Mouse (Mus musculus) heart, postnatal 0 days (tissue): ENCODE data around the gene Eral1. TPM values are rescaled to one million over a fixed set of nuclear protein-coding genes. Genes with fewer than 3 reads are reported as not detected.

Experiments used
- ATAC-seq: fragments of 200-750 bp; cut with Nextera tagmentation; 2 replicates; pipeline ENCODE4 v1.8.0; 2017; ENCODE audit warnings: low read depth, moderate number of reproducible peaks, moderate library complexity; ENCODE audit not compliant: insufficient read depth
- DNase-seq: peaks from one replicate; pipeline ENCODE4 v3.0.0-alpha.2; 2016; ENCODE audit warnings: low spot score
- H3K27ac ChIP-seq: fragments of 300-500 bp; sonication (generic); 2 replicates; pipeline ENCODE4 v1.5.1; 2014; ENCODE audit warnings: low read depth, mild to moderate bottlenecking
- H3K27me3 ChIP-seq: fragments of 300-500 bp; sonication (generic); 2 replicates; pipeline ENCODE4 v1.6.1; 2014; ENCODE audit warnings: low read length, mixed read lengths; ENCODE audit not compliant: control insufficient read depth, insufficient read depth
- H3K36me3 ChIP-seq: fragments of 300-500 bp; sonication (generic); replicated peaks from 2 replicates; pipeline ENCODE4 v1.6.1; 2014; ENCODE audit warnings: low read length, mixed read lengths; ENCODE audit not compliant: control insufficient read depth, insufficient read depth
- H3K4me1 ChIP-seq: fragments of 300-500 bp; sonication (generic); 2 replicates; pipeline ENCODE4 v1.6.1; 2014; ENCODE audit warnings: antibody characterized with exemption; ENCODE audit not compliant: control insufficient read depth, insufficient read depth
- H3K4me2 ChIP-seq: fragments of 300-500 bp; sonication (generic); 2 replicates; pipeline ENCODE4 v1.6.1; 2014; ENCODE audit warnings: low read depth, mild to moderate bottlenecking, low read length, moderate library complexity
- H3K4me3 ChIP-seq: fragments of 300-500 bp; sonication (generic); 2 replicates; pipeline ENCODE4 v1.5.1; 2014; ENCODE audit warnings: low read depth, low read length
- H3K9ac ChIP-seq: fragments of 300-500 bp; sonication (generic); replicated peaks from 2 replicates; pipeline ENCODE4 v1.6.1; 2014; ENCODE audit warnings: low read depth, low read length, mixed read lengths
- H3K9me3 ChIP-seq: fragments of 300-500 bp; sonication (generic); replicated peaks from 2 replicates; pipeline ENCODE4 v1.6.1; 2016; ENCODE audit warnings: low read length; ENCODE audit not compliant: control insufficient read depth
- CTCF ChIP-seq: IDR thresholded peaks from 2 replicates; pipeline ENCODE4 v1.5.1; 2016; ENCODE audit warnings: antibody characterized with exemption, control low read depth, low read depth
- EP300 ChIP-seq: IDR thresholded peaks from 2 replicates; pipeline ENCODE4 v1.6.1; 2016; ENCODE audit warnings: antibody characterized with exemption, low read depth
- WGBS: fragments of 180-500 bp; shearing (Covaris S2); extraction: QIAGEN DNeasy Blood & Tissue Kit; methylation state at CpG from one replicate; pipeline ENCODE4 v1.1.7; 2014; 5-methylcytosine and 5-hydroxymethylcytosine counted together
- polyA plus RNA-seq: library from polyadenylated mRNA; unstranded; fragments of >200 nt; fragmentation: Nextera tagmentation; extraction: Ambion mirVana; gene quantifications from 2 replicates; pipeline ENCODE4 v1.2.1, GENCODE M21; 2015
- total RNA-seq: library from RNA; depleted of rRNA; stranded (reverse); fragments of >200 nt; gene quantifications from 2 replicates; pipeline ENCODE4 v1.2.3, GENCODE M21; 2014; ENCODE audit warnings: low replicate concordance

Gene Eral1
- total and polyA plus RNA-seq, 2 experiments from 2014 or later = 19.7 to 33.5 TPM

DNA sequence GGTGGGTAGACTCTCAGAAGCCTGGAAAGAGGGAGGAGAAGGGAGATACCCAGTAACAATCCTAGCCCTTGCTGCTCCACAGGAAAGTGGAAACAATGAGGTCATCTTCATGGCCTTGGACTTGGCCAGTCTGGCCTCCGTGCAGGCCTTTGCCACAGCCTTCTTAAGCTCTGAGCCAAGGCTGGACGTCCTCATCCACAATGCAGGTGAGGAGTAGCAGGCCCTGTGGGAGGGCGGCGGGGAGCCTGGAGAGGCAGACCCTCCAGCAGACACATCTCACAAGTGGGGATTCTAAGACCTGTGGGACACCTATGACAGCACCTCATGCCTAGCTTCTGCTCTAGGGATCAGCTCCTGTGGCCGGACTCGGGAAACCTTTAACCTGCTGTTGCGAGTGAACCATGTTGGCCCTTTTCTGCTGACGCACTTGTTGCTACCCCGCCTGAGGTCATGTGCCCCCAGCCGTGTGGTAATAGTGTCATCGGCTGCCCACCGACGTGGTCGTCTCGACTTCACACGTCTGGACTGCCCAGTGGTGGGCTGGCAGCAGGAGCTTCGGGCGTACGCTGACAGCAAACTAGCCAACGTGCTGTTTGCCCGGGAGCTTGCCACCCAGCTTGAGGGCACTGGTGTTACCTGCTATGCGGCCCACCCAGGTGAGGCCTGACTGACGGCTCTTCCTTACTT lies 46.1 kb downstream of the Eral1 start:
- 91% methylated on average over 23 of the region's 23 CpGs for WGBS
- Histone ChIP-seq H3K27ac (no peak overlapping the region), H3K27me3 (no peaks in the 10 kb centered on the region), H3K4me2 (no peak overlapping the region), H3K9ac (no peak overlapping the region), H3K9me3 (no peaks in the 10 kb centered on the region), H3K36me3 (peaks cover 15% of the 10 kb centered on the region), H3K4me3 (no peak overlapping the region), H3K4me1 (peaks cover 13% of the 10 kb centered on the region)
- DNase-seq = no peak
- no peak for ATAC-seq
- TF ChIP-seq EP300 = no peak
- no peak for TF ChIP-seq CTCF

DNA sequence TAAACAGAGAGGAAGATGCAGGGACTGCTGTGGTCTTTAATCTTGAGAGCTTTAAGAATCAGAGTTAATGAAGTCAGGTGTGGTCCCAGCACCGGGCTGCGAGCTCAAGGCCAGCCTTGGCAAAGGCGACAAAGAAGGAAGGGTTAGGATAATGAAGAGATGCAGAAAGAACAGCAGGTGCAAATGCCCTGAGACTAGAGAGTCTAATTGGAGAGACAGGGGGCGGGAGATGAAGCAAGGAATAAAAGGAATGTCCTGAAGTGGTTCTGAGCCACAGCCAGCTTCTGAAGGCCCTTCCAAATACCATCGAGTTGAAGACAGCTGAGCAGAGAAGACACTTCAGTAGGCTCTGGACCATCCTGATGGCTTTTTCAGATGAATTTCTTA lies 47.4 kb downstream of the Eral1 start:
- peak overlapping the region; percentile 66 for H3K9ac ChIP-seq
- H3K27me3 ChIP-seq = no peaks in the 10 kb centered on the region
- no peak overlapping the region; the same call in 1 of the 2 replicates for H3K27ac ChIP-seq
- no peak for ATAC-seq
- DNase-seq = no peak
- H3K9me3 ChIP-seq = no peaks in the 10 kb centered on the region
- WGBS = 9% methylated on average over 5 of the region's 5 CpGs
- peaks cover 13% of the 10 kb centered on the region for H3K4me1 ChIP-seq
- H3K36me3 ChIP-seq = peaks cover 28% of the 10 kb centered on the region
- TF ChIP-seq EP300 (no peak), CTCF (no peak)
- H3K4me3 ChIP-seq = peak overlapping the region; percentile 68
- H3K4me2 ChIP-seq = peak overlapping the region; percentile 97

DNA sequence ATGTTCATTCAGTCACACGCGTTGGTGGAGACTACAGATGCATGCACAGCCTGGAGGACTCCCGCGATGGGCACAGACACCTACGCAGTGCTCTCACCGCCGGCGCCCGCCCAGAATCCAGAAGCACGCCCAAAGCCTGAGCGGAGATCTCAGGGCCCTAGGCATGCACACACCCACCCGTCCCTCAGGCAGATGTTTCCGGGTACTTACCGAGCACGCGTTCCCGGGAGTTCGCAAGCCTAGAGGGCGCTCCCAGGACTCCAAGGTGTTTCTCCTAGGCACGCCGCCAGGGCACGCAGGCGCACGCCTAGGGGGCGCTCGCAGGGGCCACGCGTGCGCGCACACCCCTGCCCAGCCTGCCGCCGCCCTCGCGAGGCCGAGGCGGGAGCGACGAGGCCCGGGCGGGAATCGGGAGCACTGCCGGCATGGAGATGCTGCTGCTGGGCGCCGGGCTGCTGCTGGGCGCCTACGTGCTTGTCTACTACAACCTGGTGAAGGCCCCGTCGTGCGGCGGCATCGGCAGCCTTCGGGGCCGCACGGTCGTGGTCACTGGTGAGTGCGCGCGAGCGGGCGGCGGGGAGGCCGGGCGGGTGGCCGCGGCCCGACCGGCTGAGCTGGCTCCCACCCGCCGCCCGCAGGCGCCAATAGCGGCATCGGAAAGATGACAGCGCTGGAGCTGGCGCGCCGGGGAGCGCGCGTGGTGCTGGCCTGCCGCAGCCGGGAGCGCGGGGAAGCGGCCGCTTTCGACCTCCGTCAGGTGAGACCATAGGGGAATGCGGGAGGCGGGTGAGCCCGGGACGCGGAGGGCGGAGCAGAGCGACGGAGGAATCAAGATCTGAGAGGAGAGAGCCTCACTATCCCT lies 48.0 kb downstream of the Eral1 start, which contains the start of gene Dhrs13:
Gene Dhrs13, plus strand, starts transcription at position 334 of the 862 bp plus-strand sequence.
- TF ChIP-seq CTCF = peak; percentile 73
- TF ChIP-seq EP300 = no peak
- peak; percentile 89 for DNase-seq
- Histone ChIP-seq H3K4me2 (peak within 1 kb of the TSS; percentile 97), H3K4me3 (peak within 1 kb of the TSS; percentile 68), H3K36me3 (peaks cover 34% of the 10 kb centered on the region), H3K9me3 (no peaks in the 10 kb centered on the region), H3K4me1 (peaks cover 13% of the 10 kb centered on the region), H3K27ac (peak within 1 kb of the TSS; percentile 66), H3K9ac (peak within 1 kb of the TSS; percentile 66), H3K27me3 (no peaks in the 10 kb centered on the region)
- ATAC-seq = peak; percentile 92
- WGBS = under 1% methylated on average over 95 of the region's 96 CpGs

DNA sequence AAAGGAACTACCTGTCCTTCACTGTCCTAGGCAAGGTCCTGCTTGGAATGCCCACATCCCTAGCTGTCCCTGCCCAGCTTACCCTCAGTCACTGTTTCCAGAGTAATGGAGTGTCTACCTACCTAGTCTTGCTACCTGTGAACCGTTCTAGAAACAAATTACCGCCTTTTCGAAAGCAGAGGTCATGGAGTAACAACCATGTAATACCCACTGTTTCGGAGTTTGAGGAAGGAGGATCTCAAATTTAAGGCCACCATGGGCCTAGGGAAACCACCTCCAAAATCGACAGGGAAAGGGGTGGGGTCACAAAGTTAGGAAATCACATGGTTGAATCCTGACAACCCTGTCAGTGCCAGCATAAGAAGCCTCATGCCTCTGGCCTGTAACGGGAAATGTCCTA lies 48.8 kb downstream of the Eral1 start:
- Histone ChIP-seq H3K36me3 (peaks cover 42% of the 10 kb centered on the region), H3K27me3 (no peaks in the 10 kb centered on the region), H3K4me2 (peak overlapping the region; percentile 97), H3K27ac (no peak overlapping the region), H3K4me3 (peak overlapping the region; percentile 68), H3K4me1 (peaks cover 13% of the 10 kb centered on the region), H3K9me3 (no peaks in the 10 kb centered on the region), H3K9ac (0 out of 2 replicates have a peak overlapping the region, but pooled peaks have one; percentile 66)
- WGBS = 43% methylated on average over 6 of the region's 6 CpGs
- no peak for ATAC-seq
- TF ChIP-seq CTCF = no peak
- TF ChIP-seq EP300 = no peak
- no peak for DNase-seq

DNA sequence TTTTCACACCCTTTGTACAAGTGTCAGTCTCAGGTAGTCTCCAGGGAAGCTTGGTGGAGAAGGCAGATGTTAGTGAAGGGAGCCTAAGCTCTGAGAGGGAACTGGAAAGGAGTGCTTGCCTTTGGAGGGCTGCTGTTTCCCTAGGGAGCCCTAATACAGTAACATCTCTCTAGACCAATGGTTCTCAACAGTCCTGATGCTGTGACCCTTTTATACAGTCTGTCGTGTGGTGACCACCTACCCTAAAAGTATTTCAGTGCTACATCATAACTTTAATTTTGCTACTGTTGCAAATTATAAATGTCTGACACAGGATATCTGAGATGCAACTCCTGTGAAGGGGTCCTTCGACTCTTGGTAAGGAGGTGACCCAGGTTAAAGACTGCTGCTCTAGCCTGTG lies 49.6 kb downstream of the Eral1 start:
- H3K9me3 ChIP-seq = no peaks in the 10 kb centered on the region
- no peak for DNase-seq
- 70% methylated on average over 2 of the region's 2 CpGs for WGBS
- peaks cover 13% of the 10 kb centered on the region for H3K4me1 ChIP-seq
- no peak overlapping the region for H3K27ac ChIP-seq
- no peak overlapping the region for H3K9ac ChIP-seq
- no peak overlapping the region for H3K4me3 ChIP-seq
- TF ChIP-seq EP300 (no peak), CTCF (no peak)
- H3K27me3 ChIP-seq = no peaks in the 10 kb centered on the region
- H3K4me2 ChIP-seq = no peak overlapping the region
- no peak for ATAC-seq
- peaks cover 50% of the 10 kb centered on the region for H3K36me3 ChIP-seq
